Mouse (Mus musculus): ENCODE data around the gene Klhl29. TPM values are rescaled to one million over a fixed set of nuclear protein-coding genes. Genes with fewer than 3 reads are reported as not detected.

Klhl29 gene
- total RNA-seq, 2 experiments from 2014 or later = 18.3 to 18.6 TPM

- DNase-seq (ENCODE audit: low spot score in 2 of 2) = peak; percentile 77 to 80
These were observed 232.7 kb downstream of the Klhl29 start for GRCm38 (mm10) chr12:5142776-5143175.

- DNase-seq (ENCODE audit: low spot score in 2 of 2) = no peak
These were observed 234.4 kb downstream of the Klhl29 start for GRCm38 (mm10) chr12:5141040-5141439.

GRCm38 (mm10) chr12:5139302-5139701 is 236.2 kb downstream of the Klhl29 start:
- DNase-seq (ENCODE audit: low spot score in 2 of 2) = no peak

- DNase-seq (ENCODE audit: low spot score in 2 of 2) = no peak
These were observed 239.2 kb downstream of the Klhl29 start for GRCm38 (mm10) chr12:5136300-5136699.

- no peak for DNase-seq (ENCODE audit: low spot score in 2 of 2)
These were observed 246.3 kb downstream of the Klhl29 start for GRCm38 (mm10) chr12:5129190-5129589.

GRCm38 (mm10) chr12:5125907-5126306 is 249.6 kb downstream of the Klhl29 start:
- no peak for DNase-seq (ENCODE audit: low spot score in 2 of 2)

- no peak for DNase-seq (ENCODE audit: low spot score in 2 of 2)
These were observed 252.5 kb downstream of the Klhl29 start for GRCm38 (mm10) chr12:5122972-5123371.

- DNase-seq (ENCODE audit: low spot score in 2 of 2) = no peak
These were observed 255.2 kb downstream of the Klhl29 start for GRCm38 (mm10) chr12:5120249-5120648.

GRCm38 (mm10) chr12:5119726-5120125 is 255.8 kb downstream of the Klhl29 start:
- DNase-seq (ENCODE audit: low spot score in 2 of 2) = peak; percentile 79 to 84

- no peak for DNase-seq (ENCODE audit: low spot score in 2 of 2)
These were observed 256.2 kb downstream of the Klhl29 start for GRCm38 (mm10) chr12:5119286-5119685.

GRCm38 (mm10) chr12:5116605-5117004 is 258.9 kb downstream of the Klhl29 start:
- no peak for DNase-seq (ENCODE audit: low spot score in 2 of 2)

- no peak for DNase-seq (ENCODE audit: low spot score in 2 of 2)
These were observed 260.9 kb downstream of the Klhl29 start for GRCm38 (mm10) chr12:5114631-5115030.

- DNase-seq (ENCODE audit: low spot score in 2 of 2) = no peak
These were observed 264.1 kb downstream of the Klhl29 start for GRCm38 (mm10) chr12:5111343-5111742.

- DNase-seq (ENCODE audit: low spot score in 2 of 2) = no peak
These were observed 266.9 kb downstream of the Klhl29 start for GRCm38 (mm10) chr12:5108613-5109012.

GRCm38 (mm10) chr12:5107795-5108194 is 267.7 kb downstream of the Klhl29 start:
- no peak for DNase-seq (ENCODE audit: low spot score in 2 of 2)

GRCm38 (mm10) chr12:5104422-5105052 is 270.9 kb downstream of the Klhl29 start:
- no peak for DNase-seq (ENCODE audit: low spot score in 2 of 2)

GRCm38 (mm10) chr12:5101411-5102024 is 274.0 kb downstream of the Klhl29 start:
- peak in 1 of 2 experiments; percentile 61 for DNase-seq (ENCODE audit: low spot score in 2 of 2)

- no peak for DNase-seq (ENCODE audit: low spot score in 2 of 2)
These were observed 275.9 kb downstream of the Klhl29 start for GRCm38 (mm10) chr12:5099572-5099971.

GRCm38 (mm10) chr12:5088639-5089038 is 286.8 kb downstream of the Klhl29 start:
- DNase-seq (ENCODE audit: low spot score in 2 of 2) = no peak

GRCm38 (mm10) chr12:5087787-5088519 is 287.5 kb downstream of the Klhl29 start:
- DNase-seq (ENCODE audit: low spot score in 2 of 2) = no peak

GRCm38 (mm10) chr12:5084714-5085113 is 290.8 kb downstream of the Klhl29 start:
- DNase-seq (ENCODE audit: low spot score in 2 of 2) = no peak

GRCm38 (mm10) chr12:5081480-5081879 is 294.0 kb downstream of the Klhl29 start:
- no peak for DNase-seq (ENCODE audit: low spot score in 2 of 2)

Data from adrenal gland, postnatal 4 days (tissue).